Mouse (Mus musculus): ENCODE results near the gene Fbxo34. TPM values are rescaled to one million over a fixed set of nuclear protein-coding genes. Genes with fewer than 3 reads are reported as not detected.

The Fbxo34 gene
- total and polyA plus RNA-seq, 3 experiments = 14.8 to 29.5 TPM; not detected in 1

DNA sequence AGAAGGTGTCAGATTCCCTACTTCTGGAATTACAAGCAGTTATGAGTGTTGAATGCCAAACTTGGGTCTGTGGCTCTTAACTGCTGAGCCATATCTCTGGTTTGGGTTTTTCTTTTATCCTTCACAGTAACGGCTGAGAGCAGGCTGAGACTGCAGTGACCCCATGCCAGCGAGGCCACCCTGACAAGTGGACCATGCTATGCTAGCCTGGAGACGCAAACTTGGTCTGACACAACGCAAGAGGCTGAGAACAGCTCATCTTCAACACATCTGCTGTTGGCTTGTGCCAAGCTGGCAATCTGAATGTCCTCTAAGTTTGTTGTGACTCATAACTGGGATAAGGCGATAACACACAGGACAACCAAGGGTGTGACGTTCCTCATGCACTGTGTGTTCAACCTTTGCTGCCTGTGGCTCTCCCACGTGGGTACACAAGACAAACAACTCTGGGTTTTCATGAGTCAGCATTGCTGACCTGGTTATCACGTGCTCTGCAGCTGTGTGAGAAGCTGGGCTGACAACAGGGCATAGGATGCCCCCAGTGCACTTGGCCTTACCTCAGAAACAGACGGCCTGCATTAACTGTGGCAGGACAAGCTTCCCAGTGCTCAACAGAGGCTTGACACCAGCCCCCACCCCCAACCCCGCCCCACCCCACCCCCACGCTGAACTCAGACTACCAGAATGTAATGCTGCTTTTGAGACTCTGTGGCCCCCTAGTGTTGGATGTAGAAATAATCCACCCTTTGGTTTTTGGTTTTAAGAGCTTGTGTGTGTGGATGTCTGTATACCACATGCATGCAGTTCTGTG is 83.3 kb downstream of the Fbxo34 start (continued):
- TF ChIP-seq ZNF384 (IDR thresholded peaks at IDR 0.05; ENCODE audit: low read depth, low read length) = no peak
- TF ChIP-seq BHLHE40 (IDR thresholded peaks at IDR 0.05; ENCODE audit: borderline replicate concordance, low read depth, low read length) = peak; percentile 83
- TF ChIP-seq SIN3A (IDR thresholded peaks at IDR 0.05; ENCODE audit: low read length) = peak; percentile 52
- TF ChIP-seq POLR2AphosphoS2 (IDR thresholded peaks at IDR 0.05; ENCODE audit: low read length) = no peak
- TF ChIP-seq SMC3 (IDR thresholded peaks at IDR 0.05; ENCODE audit: low read depth, low read length) = peak; percentile 51

DNA sequence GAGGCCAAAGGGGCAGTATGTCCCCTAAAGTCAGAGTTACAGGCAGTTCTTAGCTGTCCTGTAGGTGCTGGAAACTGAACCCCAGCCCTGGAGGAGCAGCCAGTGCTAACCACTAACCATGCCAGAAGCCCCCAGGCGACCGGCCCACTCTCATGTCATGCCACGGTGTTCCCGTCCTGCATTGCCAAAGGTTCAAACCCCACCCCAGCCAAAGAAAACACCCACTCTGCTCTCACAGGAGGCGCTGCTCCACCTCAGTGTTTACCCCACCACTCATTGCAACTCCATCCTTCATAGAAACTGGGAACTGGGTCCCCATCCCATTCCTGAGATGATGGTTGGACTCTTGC is 83.9 kb downstream of the Fbxo34 start:
- H3K9ac ChIP-seq (ENCODE audit: control insufficient read depth, low read depth, low read length, poor library complexity, severe bottlenecking) = no peak overlapping the region
- no peak overlapping the region for H3K4me3 ChIP-seq (ENCODE audit: control insufficient read depth in 1 of 2, insufficient read depth in 1 of 2, low read depth in 2 of 2, low read length in 2 of 2)
- H3K27ac ChIP-seq (ENCODE audit: control insufficient read depth, low read depth, low read length) = no peak overlapping the region

DNA sequence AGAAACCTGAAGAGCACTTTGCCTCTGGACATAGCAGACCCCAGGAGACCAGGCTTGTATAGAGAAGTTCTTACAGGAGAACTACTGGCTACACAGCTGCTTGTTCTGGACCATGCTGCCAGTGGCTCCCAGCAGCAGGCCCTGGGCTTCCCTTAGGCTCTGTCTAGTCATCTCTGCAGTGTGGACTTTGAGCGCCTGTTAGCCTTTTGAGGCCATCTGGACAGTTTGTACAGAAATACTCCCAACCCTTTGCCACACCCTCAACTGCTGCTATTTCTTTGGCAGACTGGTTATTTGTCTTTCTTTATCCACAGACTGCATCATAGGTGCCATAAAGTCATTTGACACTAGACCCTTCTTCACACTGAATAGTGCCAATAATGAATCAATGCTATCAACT is 84.9 kb downstream of the Fbxo34 start:
- H3K27me3 ChIP-seq (ENCODE audit: control insufficient read depth in 1 of 2, insufficient read depth in 2 of 2, low read length in 2 of 2) = no peaks in the 10 kb centered on the region
- peaks cover 0 to 3% of the 10 kb centered on the region in 2 experiments; a peak in 1 of 4 replicates for H3K36me3 ChIP-seq (ENCODE audit: control insufficient read depth in 1 of 2, insufficient read depth in 2 of 2, low read length in 2 of 2)
- H3K79me2 ChIP-seq (ENCODE audit: control insufficient read depth, insufficient read depth, low read length, poor library complexity) = no peaks in the 10 kb centered on the region
- no peak for DNase-seq (ENCODE audit: low read depth, low spot score)
- no peak for TF ChIP-seq CHD2 (IDR thresholded peaks at IDR 0.05; ENCODE audit: low read length)
- no peak for TF ChIP-seq USF2 (IDR thresholded peaks at IDR 0.05; ENCODE audit: borderline replicate concordance in 1 of 2, insufficient read depth in 1 of 2, low read depth in 1 of 2, low read length in 2 of 2)
- no peak for TF ChIP-seq UBTF (IDR thresholded peaks at IDR 0.05; ENCODE audit: borderline replicate concordance, insufficient read depth, low read depth, low read length)
- no peak for TF ChIP-seq POLR2AphosphoS5 (IDR thresholded peaks at IDR 0.05; ENCODE audit: borderline replicate concordance, low read depth, low read length)
- no peak for TF ChIP-seq TBP (IDR thresholded peaks at IDR 0.05; ENCODE audit: low read depth, low read length)
- no peak for TF ChIP-seq RAD21 (IDR thresholded peaks at IDR 0.05; ENCODE audit: low read depth, low read length)
- no peak for TF ChIP-seq ELF1 (IDR thresholded peaks at IDR 0.05; ENCODE audit: low read depth, low read length)
- no peak for TF ChIP-seq SMC3 (IDR thresholded peaks at IDR 0.05; ENCODE audit: low read depth, low read length)
- TF ChIP-seq EP300 (IDR thresholded peaks at IDR 0.05; ENCODE audit: low read depth in 1 of 2, low read length in 2 of 2) = no peak
- no peak for TF ChIP-seq USF1 (IDR thresholded peaks at IDR 0.05; ENCODE audit: low read depth, low read length)
- no peak for TF ChIP-seq MAX (IDR thresholded peaks at IDR 0.05; ENCODE audit: low read length)
- no peak for TF ChIP-seq CTCF (IDR thresholded peaks at IDR 0.05 in 2 of 3, conservative IDR thresholded peaks at IDR 0.05 in 1 of 3; ENCODE audit: control insufficient read depth in 1 of 3, insufficient read depth in 1 of 3, low read depth in 2 of 3, low read length in 3 of 3, poor library complexity in 1 of 3, severe bottlenecking in 1 of 3)
- TF ChIP-seq BHLHE40 (IDR thresholded peaks at IDR 0.05; ENCODE audit: borderline replicate concordance, low read depth, low read length) = no peak
- TF ChIP-seq ZC3H11A (IDR thresholded peaks at IDR 0.05; ENCODE audit: low read depth, low read length) = no peak
- no peak for TF ChIP-seq NRF1 (IDR thresholded peaks at IDR 0.05; ENCODE audit: insufficient read depth, low read depth, low read length, poor library complexity, severe bottlenecking)
- TF ChIP-seq E2F4 (IDR thresholded peaks at IDR 0.05; ENCODE audit: borderline replicate concordance, low read depth, low read length) = no peak
- no peak for TF ChIP-seq MXI1 (IDR thresholded peaks at IDR 0.05; ENCODE audit: low read depth, low read length)
- no peak for TF ChIP-seq RCOR1 (IDR thresholded peaks at IDR 0.05; ENCODE audit: low read depth, low read length)
- no peak for TF ChIP-seq ZNF384 (IDR thresholded peaks at IDR 0.05; ENCODE audit: low read depth, low read length)
- no peak overlapping the region for H3K27ac ChIP-seq (ENCODE audit: control insufficient read depth, low read depth, low read length)
- H3K4me1 ChIP-seq (ENCODE audit: control insufficient read depth in 1 of 2, insufficient read depth in 2 of 2, low read length in 2 of 2) = peaks cover 2 to 12% of the 10 kb centered on the region in 2 experiments; a peak in 3 of 4 replicates
- no peak overlapping the region for H3K9ac ChIP-seq (ENCODE audit: control insufficient read depth, low read depth, low read length, poor library complexity, severe bottlenecking)
- H3K9me3 ChIP-seq (replicated peaks; ENCODE audit: insufficient read depth, low read length) = no peaks in the 10 kb centered on the region
- H3K4me3 ChIP-seq (ENCODE audit: control insufficient read depth in 1 of 2, insufficient read depth in 1 of 2, low read depth in 2 of 2, low read length in 2 of 2) = no peak overlapping the region

More for the DNA sequence above, 83.9 kb downstream of the Fbxo34 start:
- Histone ChIP-seq H3K4me1 (ENCODE audit: control insufficient read depth in 1 of 2, insufficient read depth in 2 of 2, low read length in 2 of 2) (peaks cover 2 to 12% of the 10 kb centered on the region in 2 experiments; a peak in 3 of 4 replicates), H3K27me3 (ENCODE audit: control insufficient read depth in 1 of 2, insufficient read depth in 2 of 2, low read length in 2 of 2) (no peaks in the 10 kb centered on the region), H3K36me3 (ENCODE audit: control insufficient read depth in 1 of 2, insufficient read depth in 2 of 2, low read length in 2 of 2) (peaks cover 0 to 3% of the 10 kb centered on the region in 2 experiments; a peak in 1 of 4 replicates), H3K9me3 (replicated peaks; ENCODE audit: insufficient read depth, low read length) (no peaks in the 10 kb centered on the region), H3K79me2 (ENCODE audit: control insufficient read depth, insufficient read depth, low read length, poor library complexity) (no peaks in the 10 kb centered on the region)
- no peak for DNase-seq (ENCODE audit: low read depth, low spot score)
- no peak for TF ChIP-seq MAFK (IDR thresholded peaks at IDR 0.05; ENCODE audit: borderline replicate concordance, low read depth, low read length)
- TF ChIP-seq NRF1 (IDR thresholded peaks at IDR 0.05; ENCODE audit: insufficient read depth, low read depth, low read length, poor library complexity, severe bottlenecking) = no peak

Data from MEL (cell line).